Mouse (Mus musculus) liver, postnatal 0 days (tissue): Measurements from ENCODE around the gene Myadml2.

ENCODE experiments used
- CTCF ChIP-seq: sonication (generic); IDR thresholded peaks from 2 replicates; pipeline ENCODE4 v1.5.1; 2016; ENCODE audit warnings: antibody characterized with exemption, low read depth
- EP300 ChIP-seq: IDR thresholded peaks from 2 replicates; pipeline ENCODE4 v1.6.1; 2016; ENCODE audit warnings: antibody characterized with exemption, low read depth, mild to moderate bottlenecking

DNA sequence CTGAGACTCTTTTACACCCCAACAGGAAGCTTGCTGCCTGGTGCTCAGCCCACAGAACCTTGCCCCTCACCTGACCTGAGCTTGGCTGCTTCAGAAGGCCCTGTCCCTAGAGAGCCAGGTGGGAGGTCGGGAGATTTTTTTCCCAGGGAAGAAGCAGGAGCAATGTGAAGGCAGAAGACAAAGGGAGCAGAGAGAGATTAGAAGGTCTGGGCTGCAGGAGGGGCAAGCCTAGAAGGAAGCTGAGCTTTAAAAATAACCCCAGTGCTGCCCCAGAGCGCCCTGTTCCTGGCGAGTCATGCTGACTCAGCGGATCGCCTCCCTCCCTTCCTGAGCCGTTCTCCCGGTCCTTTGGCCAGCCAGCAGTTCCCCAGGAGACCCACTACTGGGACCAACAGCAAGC is 18.0 kb downstream of the Myadml2 start:
- TF ChIP-seq CTCF, result no peak
- TF ChIP-seq EP300, result no peak
